Mouse (Mus musculus) cerebellum, postnatal 14 days (tissue): ENCODE measurements at regions not wholly inside any gene's neighbourhood (a gene's known extent, or its start where the extent isn't known, plus 50 kb on each side); places are given as distances from the start of the nearest gene placed in this dataset.

Experiments used
- DNase-seq, 2 experiments: peaks; one replicate each; pipeline ENCODE4 v3.0.0; 2021; ENCODE audit warnings: mixed read lengths in 2 of 2

GRCm38 (mm10) chr6:93253746-93254145, 310.5 kb upstream of the Adamts9 start:
- peak in 1 of 2 experiments; percentile 12 for DNase-seq

- no peak for DNase-seq
These were observed 305.7 kb upstream of the Adamts9 start for GRCm38 (mm10) chr6:93248973-93249372.

- DNase-seq: no peak
These were observed 303.4 kb upstream of the Adamts9 start for GRCm38 (mm10) chr6:93246498-93247242.

- DNase-seq: no peak
These were observed 292.3 kb upstream of the Adamts9 start for GRCm38 (mm10) chr6:93235550-93235949.

- DNase-seq: peak; percentile 67 to 69
These were observed 289.3 kb upstream of the Adamts9 start for GRCm38 (mm10) chr6:93232636-93233035.

GRCm38 (mm10) chr6:93230450-93230849, 287.2 kb upstream of the Adamts9 start:
- no peak for DNase-seq

- no peak for DNase-seq
These were observed 286.0 kb upstream of the Adamts9 start for GRCm38 (mm10) chr6:93229320-93229719.

GRCm38 (mm10) chr6:93223610-93224550, 280.6 kb upstream of the Adamts9 start:
- DNase-seq: peak; percentile 12 to 15

- no peak for DNase-seq
These were observed 274.8 kb upstream of the Adamts9 start for GRCm38 (mm10) chr6:93218015-93218593.

- DNase-seq: no peak
These were observed 257.6 kb upstream of the Adamts9 start for GRCm38 (mm10) chr6:93200886-93201285.

- DNase-seq: no peak
These were observed 251.4 kb upstream of the Adamts9 start for GRCm38 (mm10) chr6:93194741-93195140.

GRCm38 (mm10) chr6:93192980-93193379, 249.7 kb upstream of the Adamts9 start:
- DNase-seq: no peak

- no peak for DNase-seq
These were observed 247.7 kb upstream of the Adamts9 start for GRCm38 (mm10) chr6:93190986-93191385.

GRCm38 (mm10) chr6:93168526-93168925, 225.2 kb upstream of the Adamts9 start:
- DNase-seq: no peak

- no peak for DNase-seq
These were observed 224.0 kb upstream of the Adamts9 start for GRCm38 (mm10) chr6:93167281-93167680.

GRCm38 (mm10) chr6:93165942-93166341, 222.7 kb upstream of the Adamts9 start:
- no peak for DNase-seq

- DNase-seq: no peak
These were observed 209.3 kb upstream of the Adamts9 start for GRCm38 (mm10) chr6:93152431-93153208.

GRCm38 (mm10) chr6:93150531-93150930, 207.2 kb upstream of the Adamts9 start:
- no peak for DNase-seq

GRCm38 (mm10) chr6:93149956-93150355, 206.7 kb upstream of the Adamts9 start:
- no peak for DNase-seq

GRCm38 (mm10) chr6:93140331-93140731, 197.0 kb upstream of the Adamts9 start:
- DNase-seq: peak; percentile 4 to 5

GRCm38 (mm10) chr6:93133940-93134339, 190.6 kb upstream of the Adamts9 start:
- no peak for DNase-seq

- no peak for DNase-seq
These were observed 187.8 kb upstream of the Adamts9 start for GRCm38 (mm10) chr6:93130946-93131685.
